Mouse (Mus musculus) ES-Bruce4 (cell line): ENCODE data around the gene Mroh3.

Experiments used
- CTCF ChIP-seq: IDR thresholded peaks from one replicate; pipeline ENCODE4 v1.8.1; 2011; ENCODE audit warnings: low read depth, low read length
- POLR2A ChIP-seq: IDR thresholded peaks from one replicate; pipeline ENCODE4 v1.8.1; 2011; ENCODE audit warnings: low read length; ENCODE audit not compliant: insufficient read depth

GRCm38 (mm10) chr1:136212803-136213202 lies at the start of gene Mroh3:
- no peak for TF ChIP-seq POLR2A
- TF ChIP-seq CTCF = peak; percentile 76
